8 mouse cellular contexts compared by ENCODE assay signal in genomic region chr8:84663483-84664327, GRCm38 (mm10). TPM values are rescaled to one million over a fixed set of nuclear protein-coding genes. Genes with fewer than 3 reads are reported as not detected.
DNase-seq lines count a peak whose midpoint lies in the region; ATAC-seq and TF ChIP-seq lines count a peak whose summit lies in the region.

No protein-coding gene starts in this region.

- no peak for TF ChIP-seq CTCF in heart, adult 2 months (IDR thresholded peaks at IDR 0.05)
- TF ChIP-seq CTCF in midbrain, postnatal 0 days (IDR thresholded peaks at IDR 0.05): no peak

- peak; percentile 96 for DNase-seq in 3134 (ENCODE audit: extremely low read depth, insufficient read length, low spot score)
- peak; percentile 97 to 98 for DNase-seq in adrenal gland, postnatal 36 days
- DNase-seq in heart, adult 2 months: peak; percentile 98
- peak; percentile 99 for DNase-seq in kidney, adult 9 months
- DNase-seq in limb, embryonic 14.5 days (ENCODE audit: low spot score): peak; percentile 99
- DNase-seq in midbrain, postnatal 0 days (ENCODE audit: low spot score): peak; percentile 98
- peak; percentile 88 to 89 for DNase-seq in spleen, postnatal 14 days (ENCODE audit: low spot score in 2 of 2)

- intact Hi-C loops in heart, adult 2 months (cut with DNase I): loop anchor here (2.0 kb wide), 2 partner anchors 25 to 325 kb away; no protein-coding TSS in a partner anchor

- H3K9me3 ChIP-seq in embryonic facial prominence, embryonic 13.5 days: no peaks in the 10 kb centered on the region
- H3K9me3 ChIP-seq in limb, embryonic 14.5 days (ENCODE audit: control insufficient read depth, low read length): no peaks in the 10 kb centered on the region
- H3K9me3 ChIP-seq in midbrain, postnatal 0 days (ENCODE audit: low read length): no peaks in the 10 kb centered on the region

- H3K27me3 ChIP-seq in embryonic facial prominence, embryonic 13.5 days: no peaks in the 10 kb centered on the region
- H3K27me3 ChIP-seq in heart, adult 2 months (ENCODE audit: control insufficient read depth, insufficient read depth, low read length): no peaks in the 10 kb centered on the region
- H3K27me3 ChIP-seq in limb, embryonic 14.5 days (ENCODE audit: control insufficient read depth, insufficient read depth, low read length): no peaks in the 10 kb centered on the region
- H3K27me3 ChIP-seq in midbrain, postnatal 0 days (ENCODE audit: insufficient read depth, low read length): 0 out of 2 replicates have a peak, but pooled peaks cover 3% of the 10 kb centered on the region

- no peaks in the 10 kb centered on the region for H3K79me2 ChIP-seq in heart, adult 2 months (replicated peaks; ENCODE audit: control insufficient read depth, insufficient read depth, low read length)

- WGBS in embryonic facial prominence, embryonic 13.5 days: 1% methylated on average over 43 of the region's 43 CpGs
- 2% methylated on average over 43 of the region's 43 CpGs for WGBS in heart, adult 2 months
- 2% methylated on average over 43 of the region's 43 CpGs for WGBS in limb, embryonic 14.5 days
- 3% methylated on average over 43 of the region's 43 CpGs for WGBS in midbrain, postnatal 0 days

- ATAC-seq in embryonic facial prominence, embryonic 13.5 days (ENCODE audit: insufficient number of reproducible peaks, insufficient read depth, low FRiP score, low TSS enrichment, low read depth): peak; percentile 78
- peak; percentile 85 for ATAC-seq in limb, embryonic 14.5 days (ENCODE audit: low FRiP score, low read depth)
- peak; percentile 79 for ATAC-seq in midbrain, postnatal 0 days (ENCODE audit: low FRiP score)

- peak overlapping the region; percentile 87 for H3K4me2 ChIP-seq in embryonic facial prominence, embryonic 13.5 days
- peak overlapping the region; percentile 81 for H3K4me2 ChIP-seq in limb, embryonic 14.5 days (replicated peaks; ENCODE audit: low read depth, low read length, severe bottlenecking)
- H3K4me2 ChIP-seq in midbrain, postnatal 0 days (ENCODE audit: low read depth, low read length, poor library complexity, severe bottlenecking): peak overlapping the region; percentile 73

- TF ChIP-seq POLR2A in heart, adult 2 months (IDR thresholded peaks at IDR 0.05; ENCODE audit: insufficient read depth, low read depth, low read length): peak; percentile 96
- peak; percentile 62; the same call in 1 of the 2 replicates for TF ChIP-seq POLR2A in limb, embryonic 14.5 days (IDR thresholded peaks at IDR 0.05; ENCODE audit: borderline replicate concordance, extremely low read depth, insufficient read depth, insufficient read length)

- peaks cover 10% of the 10 kb centered on the region for H3K36me3 ChIP-seq in embryonic facial prominence, embryonic 13.5 days
- H3K36me3 ChIP-seq in heart, adult 2 months (ENCODE audit: control insufficient read depth, insufficient read depth, low read length): no peaks in the 10 kb centered on the region
- peaks cover 7% of the 10 kb centered on the region; the same call in 1 of the 2 replicates for H3K36me3 ChIP-seq in limb, embryonic 14.5 days (ENCODE audit: control insufficient read depth, insufficient read depth, low read length)
- peaks cover 8% of the 10 kb centered on the region; the same call in 1 of the 2 replicates for H3K36me3 ChIP-seq in midbrain, postnatal 0 days (ENCODE audit: insufficient read depth, low read length)

- H3K4me1 ChIP-seq in embryonic facial prominence, embryonic 13.5 days: peaks cover 45% of the 10 kb centered on the region
- H3K4me1 ChIP-seq in heart, adult 2 months (ENCODE audit: control insufficient read depth, insufficient read depth, low read length): no peaks in the 10 kb centered on the region; the same call in 1 of the 2 replicates
- H3K4me1 ChIP-seq in limb, embryonic 14.5 days (ENCODE audit: control insufficient read depth, insufficient read depth, low read length): peaks cover 29% of the 10 kb centered on the region
- peaks cover 4% of the 10 kb centered on the region; the same call in 1 of the 2 replicates for H3K4me1 ChIP-seq in midbrain, postnatal 0 days (ENCODE audit: insufficient read depth, low read length)

- H3K9ac ChIP-seq in embryonic facial prominence, embryonic 13.5 days: peak overlapping the region; percentile 84
- H3K9ac ChIP-seq in heart, adult 2 months (ENCODE audit: low read depth, low read length): peak overlapping the region; percentile 63
- peak overlapping the region; percentile 70 for H3K9ac ChIP-seq in limb, embryonic 14.5 days (ENCODE audit: low read depth, low read length, severe bottlenecking)
- peak overlapping the region; percentile 70 for H3K9ac ChIP-seq in midbrain, postnatal 0 days (replicated peaks; ENCODE audit: low read length, poor library complexity, severe bottlenecking)

- H3K4me3 ChIP-seq in embryonic facial prominence, embryonic 13.5 days: peak overlapping the region; percentile 85
- peak overlapping the region; percentile 87 for H3K4me3 ChIP-seq in heart, adult 2 months
- H3K4me3 ChIP-seq in limb, embryonic 14.5 days (replicated peaks; ENCODE audit: low read length): peak overlapping the region; percentile 66
- peak overlapping the region; percentile 58 for H3K4me3 ChIP-seq in midbrain, postnatal 0 days (ENCODE audit: low read depth, low read length)

- peak overlapping the region; percentile 96 for H3K27ac ChIP-seq in embryonic facial prominence, embryonic 13.5 days
- H3K27ac ChIP-seq in heart, adult 2 months: peak overlapping the region; percentile 96
- peak overlapping the region; percentile 91 for H3K27ac ChIP-seq in limb, embryonic 14.5 days (replicated peaks; ENCODE audit: low read depth, low read length)
- H3K27ac ChIP-seq in midbrain, postnatal 0 days (ENCODE audit: low read depth, low read length): peak overlapping the region; percentile 86

- TF ChIP-seq EP300 in heart, adult 2 months (IDR thresholded peaks at IDR 0.05; ENCODE audit: insufficient read depth, low read depth, low read length): peak; percentile 69; the same call in 1 of the 2 replicates

RNA-seq across cellular contexts. Expression of gene Ier2, which starts 1.1 kb away (rescaled TPM):
- 10 to 100 TPM; 33.9 to 37.4 TPM for total RNA-seq in adrenal gland, postnatal 36 days (2021)
- 64.3 and 67.6 TPM in 2 replicates for polyA plus RNA-seq in embryonic facial prominence, embryonic 13.5 days (2015; fragmentation: Nextera tagmentation; extraction: Ambion mirVana)
- 10 to 100 TPM; 11.8 to 13.0 TPM for total RNA-seq in heart, adult 2 months (2021)
- polyA plus RNA-seq in heart, adult 2 months (2012; rRNA removed): 6.8 and 8.1 TPM in 2 replicates
- polyA plus RNA-seq in limb, embryonic 14.5 days (2012; rRNA removed): 33.3 and 38.2 TPM in 2 replicates
- 66.0 and 70.1 TPM in 2 replicates for polyA plus RNA-seq in limb, embryonic 14.5 days (2014; fragmentation: Nextera tagmentation; extraction: Ambion mirVana)
- total RNA-seq in midbrain, postnatal 0 days (2014; rRNA removed): 3.9 and 4.3 TPM in 2 replicates
- 12.8 and 14.7 TPM in 2 replicates for polyA plus RNA-seq in midbrain, postnatal 0 days (2015; fragmentation: Nextera tagmentation; extraction: Ambion mirVana)

RNA-seq across cellular contexts. Expression of gene Trmt1, which starts 22.4 kb away (rescaled TPM):
- 10 to 100 TPM; 63.8 to 83.7 TPM for total RNA-seq in adrenal gland, postnatal 36 days (2021)
- polyA plus RNA-seq in embryonic facial prominence, embryonic 13.5 days (2015; fragmentation: Nextera tagmentation; extraction: Ambion mirVana): 71.3 and 78.6 TPM in 2 replicates
- 10 to 100 TPM; 32.0 to 37.4 TPM for total RNA-seq in heart, adult 2 months (2021)
- polyA plus RNA-seq in heart, adult 2 months (2012; rRNA removed): 39.9 and 50.8 TPM in 2 replicates
- 144 and 158 TPM in 2 replicates for polyA plus RNA-seq in limb, embryonic 14.5 days (2012; rRNA removed)
- polyA plus RNA-seq in limb, embryonic 14.5 days (2014; fragmentation: Nextera tagmentation; extraction: Ambion mirVana): 71.0 and 71.7 TPM in 2 replicates
- total RNA-seq in midbrain, postnatal 0 days (2014; rRNA removed): 88.5 and 99.5 TPM in 2 replicates
- 74.2 and 75.0 TPM in 2 replicates for polyA plus RNA-seq in midbrain, postnatal 0 days (2015; fragmentation: Nextera tagmentation; extraction: Ambion mirVana)

RNA-seq across cellular contexts. Expression of gene Nacc1, which starts 24.0 kb away (rescaled TPM):
- total RNA-seq in adrenal gland, postnatal 36 days (2021): 10 to 100 TPM; 73.9 to 80.0 TPM
- polyA plus RNA-seq in embryonic facial prominence, embryonic 13.5 days (2015; fragmentation: Nextera tagmentation; extraction: Ambion mirVana): 16.3 and 16.6 TPM in 2 replicates
- total RNA-seq in heart, adult 2 months (2021): 10 to 100 TPM; 30.5 to 31.0 TPM
- polyA plus RNA-seq in heart, adult 2 months (2012; rRNA removed): 45.3 and 50.5 TPM in 2 replicates
- polyA plus RNA-seq in limb, embryonic 14.5 days (2012; rRNA removed): 68.8 and 86.2 TPM in 2 replicates
- polyA plus RNA-seq in limb, embryonic 14.5 days (2014; fragmentation: Nextera tagmentation; extraction: Ambion mirVana): 18.5 and 19.8 TPM in 2 replicates
- total RNA-seq in midbrain, postnatal 0 days (2014; rRNA removed): 87.2 and 102 TPM in 2 replicates
- polyA plus RNA-seq in midbrain, postnatal 0 days (2015; fragmentation: Nextera tagmentation; extraction: Ambion mirVana): 13.7 and 13.8 TPM in 2 replicates

RNA-seq across cellular contexts. Expression of gene Lyl1, which starts 37.6 kb away (rescaled TPM):
- total RNA-seq in adrenal gland, postnatal 36 days (2021): 1 to 10 TPM; 2.5 to 2.9 TPM
- polyA plus RNA-seq in embryonic facial prominence, embryonic 13.5 days (2015; fragmentation: Nextera tagmentation; extraction: Ambion mirVana): 4.8 and 4.9 TPM in 2 replicates
- 1 to 10 TPM; 3.0 to 3.7 TPM for total RNA-seq in heart, adult 2 months (2021)
- 4.0 and 7.7 TPM in 2 replicates for polyA plus RNA-seq in heart, adult 2 months (2012; rRNA removed)
- 7.1 and 7.6 TPM in 2 replicates for polyA plus RNA-seq in limb, embryonic 14.5 days (2012; rRNA removed)
- polyA plus RNA-seq in limb, embryonic 14.5 days (2014; fragmentation: Nextera tagmentation; extraction: Ambion mirVana): 5.6 and 6.2 TPM in 2 replicates
- total RNA-seq in midbrain, postnatal 0 days (2014; rRNA removed): 4.6 and 4.8 TPM in 2 replicates
- 2.0 and 2.8 TPM in 2 replicates for polyA plus RNA-seq in midbrain, postnatal 0 days (2015; fragmentation: Nextera tagmentation; extraction: Ambion mirVana)

RNA-seq across cellular contexts. Expression of gene G430095P16Rik, which starts 59.1 kb away (rescaled TPM):
- total RNA-seq in adrenal gland, postnatal 36 days (2021): under 1 TPM in 1 of 2 experiments, not detected in 1; 0.46 TPM
- polyA plus RNA-seq in embryonic facial prominence, embryonic 13.5 days (2015; fragmentation: Nextera tagmentation; extraction: Ambion mirVana): 6.1 and 6.2 TPM in 2 replicates
- under 1 TPM in 1 of 2 experiments, not detected in 1; 0.55 TPM for total RNA-seq in heart, adult 2 months (2021)
- polyA plus RNA-seq in heart, adult 2 months (2012; rRNA removed): 0.70 TPM in 1 of 2 replicates, not detected in the other
- 4.3 and 4.8 TPM in 2 replicates for polyA plus RNA-seq in limb, embryonic 14.5 days (2012; rRNA removed)
- polyA plus RNA-seq in limb, embryonic 14.5 days (2014; fragmentation: Nextera tagmentation; extraction: Ambion mirVana): 5.7 and 6.0 TPM in 2 replicates
- total RNA-seq in midbrain, postnatal 0 days (2014; rRNA removed): not detected in 2 replicates
- 0.39 and 0.71 TPM in 2 replicates for polyA plus RNA-seq in midbrain, postnatal 0 days (2015; fragmentation: Nextera tagmentation; extraction: Ambion mirVana)

Comparison
In these comparisons a context has a peak if more than half of its experiments do, and no peak if none do; other contexts are left out.
1. Peak in every context shown above with its lines: DNase-seq, ATAC-seq, H3K4me3 ChIP-seq and H3K27ac ChIP-seq.